Mouse (Mus musculus): Measurements from ENCODE around the gene Tmprss5. TPM values are rescaled to one million over a fixed set of nuclear protein-coding genes. Genes with fewer than 3 reads are reported as not detected.
A peak's percentile ranks its signal among the peaks of the same experiment; 100 is the strongest.

Tmprss5 gene
- under 1 TPM in 1 of 2 experiments, not detected in 1; 0.42 TPM for total RNA-seq (2021)
- long read RNA-seq, experiment 1 = 0 reads
- long read RNA-seq, experiment 2, partial matches to known transcripts = 0 of 1 reads
- long read RNA-seq, experiment 2, other reads (novel, unspliced or antisense) = 1 of 1 reads

- no peak for DNase-seq
- intact Hi-C loops (cut with DNase I) = loop anchor here (1.0 kb wide), 1 partner anchor 408 kb away; no protein-coding TSS in a partner anchor
These were observed at the start of gene Tmprss5 for GRCm38 (mm10) chr9:49081107-49081506. Gene Tmprss5, plus strand, starts transcription at chr9:49081260.

- no peak for DNase-seq
- intact Hi-C loops (cut with DNase I) = no loop called here
These were observed 46.3 kb upstream of the Tmprss5 start for GRCm38 (mm10) chr9:49034764-49035163.

GRCm38 (mm10) chr9:49050901-49051300 lies 30.2 kb upstream of the Tmprss5 start:
- DNase-seq = no peak
- intact Hi-C loops (cut with DNase I) = no loop called here

- peak in 1 of 2 experiments; percentile 57 for DNase-seq
- intact Hi-C loops (cut with DNase I) = no loop called here
These were observed 29.7 kb upstream of the Tmprss5 start for GRCm38 (mm10) chr9:49051349-49051748.

- intact Hi-C loops (cut with DNase I) = no loop called here
- no peak for DNase-seq
These were observed 27.0 kb upstream of the Tmprss5 start for GRCm38 (mm10) chr9:49054028-49054427.

GRCm38 (mm10) chr9:49055333-49056205 lies 25.5 kb upstream of the Tmprss5 start, which contains the start of gene Zw10:
Gene Zw10, plus strand, starts transcription at chr9:49055613.
- intact Hi-C loops (cut with DNase I) = no loop called here
- DNase-seq = peak; percentile 87 to 90

GRCm38 (mm10) chr9:49076847-49077246 lies 4.2 kb upstream of the Tmprss5 start:
- intact Hi-C loops (cut with DNase I) = no loop called here
- no peak for DNase-seq

- intact Hi-C loops (cut with DNase I) = loop anchor here (1.0 kb wide), 1 partner anchor 408 kb away; no protein-coding TSS in a partner anchor
- DNase-seq = peak; percentile 28 to 59
These were observed 501 bp downstream of the Tmprss5 start for GRCm38 (mm10) chr9:49081561-49081960.

GRCm38 (mm10) chr9:49087317-49087716 lies 6.3 kb downstream of the Tmprss5 start:
- intact Hi-C loops (cut with DNase I) = no loop called here
- no peak for DNase-seq

- intact Hi-C loops (cut with DNase I) = no loop called here
These were observed 17.8 kb downstream of the Tmprss5 start for GRCm38 (mm10) chr9:49098871-49099270.

GRCm38 (mm10) chr9:49102328-49102727 lies 21.3 kb downstream of the Tmprss5 start:
- no peak for DNase-seq
- intact Hi-C loops (cut with DNase I) = no loop called here

More at GRCm38 (mm10) chr9:49098871-49099270, 17.8 kb downstream of the Tmprss5 start:
- DNase-seq = no peak

GRCm38 (mm10) chr9:49109101-49109500 lies 28.0 kb downstream of the Tmprss5 start:
- intact Hi-C loops (cut with DNase I) = no loop called here
- no peak for DNase-seq

- no peak for DNase-seq
- intact Hi-C loops (cut with DNase I) = no loop called here
These were observed 29.6 kb downstream of the Tmprss5 start for GRCm38 (mm10) chr9:49110476-49111220.

GRCm38 (mm10) chr9:49111296-49111695 lies 30.2 kb downstream of the Tmprss5 start:
- no peak for DNase-seq
- intact Hi-C loops (cut with DNase I) = no loop called here

GRCm38 (mm10) chr9:49118271-49118825 lies 37.3 kb downstream of the Tmprss5 start:
- intact Hi-C loops (cut with DNase I) = no loop called here
- no peak for DNase-seq

GRCm38 (mm10) chr9:49119759-49120158 lies 38.7 kb downstream of the Tmprss5 start:
- no peak for DNase-seq
- intact Hi-C loops (cut with DNase I) = no loop called here

GRCm38 (mm10) chr9:49125706-49126105 lies 44.6 kb downstream of the Tmprss5 start:
- DNase-seq = no peak
- intact Hi-C loops (cut with DNase I) = no loop called here

- intact Hi-C loops (cut with DNase I) = no loop called here
- DNase-seq = no peak
These were observed 49.5 kb downstream of the Tmprss5 start for GRCm38 (mm10) chr9:49130514-49131010.

- intact Hi-C loops (cut with DNase I) = no loop called here
- no peak for DNase-seq
These were observed 62.8 kb downstream of the Tmprss5 start for GRCm38 (mm10) chr9:49143841-49144240.

GRCm38 (mm10) chr9:49145776-49146175 lies 64.7 kb downstream of the Tmprss5 start:
- intact Hi-C loops (cut with DNase I) = no loop called here
- no peak for DNase-seq

Measured in gastrocnemius, postnatal 36 days (tissue).